Mouse (Mus musculus) olfactory bulb, adult 2 months (tissue): ENCODE results near the gene Mrgpra2b.

Experiments
- CTCF ChIP-seq: fragments of 200-500 bp; IDR thresholded peaks from 2 replicates; pipeline ENCODE4 v1.5.1; 2012; ENCODE audit warnings: low read depth, mild to moderate bottlenecking, low read length, moderate library complexity; ENCODE audit not compliant: insufficient read depth
- POLR2A ChIP-seq: fragments of 200-500 bp; IDR thresholded peaks from 2 replicates; pipeline ENCODE4 v1.6.1; 2012; ENCODE audit warnings: mild to moderate bottlenecking, low read depth, low read length, moderate library complexity; ENCODE audit not compliant: insufficient read depth

GRCm38 (mm10) chr7:47502953-47503352 is 25.7 kb downstream of the Mrgpra2b start:
- TF ChIP-seq POLR2A (no peak), CTCF (no peak)
